Mouse (Mus musculus) midbrain, embryonic 11.5 days (tissue): Measurements from ENCODE around the gene Nedd9. TPM values are rescaled to one million over a fixed set of nuclear protein-coding genes. Genes with fewer than 3 reads are reported as not detected.

Source experiments
- ATAC-seq: fragments of 200-750 bp; cut with Nextera tagmentation; 2 replicates; pipeline ENCODE4 v1.8.0; 2017; ENCODE audit warnings: moderate TSS enrichment, moderate library complexity; ENCODE audit not compliant: low FRiP score
- DNase-seq: peaks from one replicate; pipeline ENCODE4 v3.0.0; 2015; ENCODE audit warnings: low spot score; ENCODE audit errors: missing footprints
- H3K27ac ChIP-seq: fragments of 300-500 bp; sonication (generic); 2 replicates; pipeline ENCODE4 v1.5.1; 2014; ENCODE audit warnings: low read depth, low read length
- H3K27me3 ChIP-seq: fragments of 300-500 bp; sonication (generic); 2 replicates; pipeline ENCODE4 v1.6.1; 2014; ENCODE audit warnings: mild to moderate bottlenecking, low read length, moderate library complexity, mixed read lengths; ENCODE audit not compliant: control insufficient read depth, insufficient read depth
- H3K36me3 ChIP-seq: fragments of 300-500 bp; sonication (generic); 2 replicates; pipeline ENCODE4 v1.6.1; 2014; ENCODE audit warnings: mild to moderate bottlenecking, low read length, moderate library complexity, mixed read lengths; ENCODE audit not compliant: control insufficient read depth, insufficient read depth
- H3K4me1 ChIP-seq: fragments of 300-500 bp; sonication (generic); 2 replicates; pipeline ENCODE4 v1.6.1; 2014; ENCODE audit warnings: low read length; ENCODE audit not compliant: control insufficient read depth, insufficient read depth
- H3K4me2 ChIP-seq: fragments of 300-500 bp; sonication (generic); 2 replicates; pipeline ENCODE4 v1.6.1; 2014; ENCODE audit warnings: mild to moderate bottlenecking, moderate library complexity
- H3K4me3 ChIP-seq: fragments of 300-500 bp; sonication (generic); 2 replicates; pipeline ENCODE4 v1.5.1; 2014; ENCODE audit warnings: low read depth, low read length
- H3K9ac ChIP-seq: fragments of 300-500 bp; sonication (generic); 2 replicates; pipeline ENCODE4 v1.6.1; 2014; ENCODE audit warnings: low read length
- H3K9me3 ChIP-seq: fragments of 300-500 bp; sonication (generic); 2 replicates; pipeline ENCODE4 v1.6.1; 2016; ENCODE audit warnings: low read length; ENCODE audit not compliant: control insufficient read depth
- WGBS: fragments of 180-500 bp; shearing (Covaris S2); extraction: QIAGEN DNeasy Blood & Tissue Kit; methylation state at CpG from one replicate; pipeline ENCODE4 v1.1.7; 2014; 5-methylcytosine and 5-hydroxymethylcytosine counted together
- polyA plus RNA-seq: library from polyadenylated mRNA; unstranded; fragments of >200 nt; fragmentation: Nextera tagmentation; extraction: Ambion mirVana; gene quantifications from 2 replicates; pipeline ENCODE4 v1.2.1, GENCODE M21; 2014

Nedd9 gene
- polyA plus RNA-seq, 1 experiment from 2014 or later: 18.5 TPM

- no peak overlapping the region for H3K4me2 ChIP-seq
- DNase-seq: no peak
- no peaks in the 10 kb centered on the region for H3K27me3 ChIP-seq
- H3K27ac ChIP-seq: no peak overlapping the region
- no peak overlapping the region for H3K4me3 ChIP-seq
- H3K9me3 ChIP-seq: no peaks in the 10 kb centered on the region
- WGBS: 88% methylated on average over 9 of the region's 9 CpGs
- no peaks in the 10 kb centered on the region for H3K36me3 ChIP-seq
- no peak for ATAC-seq
- H3K4me1 ChIP-seq: peaks cover 10% of the 10 kb centered on the region
- no peak overlapping the region for H3K9ac ChIP-seq
Observed at GRCm38 (mm10) chr13:41364273-41364672, 122.9 kb downstream of the Nedd9 start.

- no peak overlapping the region for H3K4me2 ChIP-seq
- H3K36me3 ChIP-seq: no peaks in the 10 kb centered on the region
- peaks cover 10% of the 10 kb centered on the region for H3K4me1 ChIP-seq
- no peaks in the 10 kb centered on the region for H3K9me3 ChIP-seq
- DNase-seq (no peak), ATAC-seq (no peak)
- WGBS: 78% methylated on average over 6 of the region's 6 CpGs
- H3K9ac ChIP-seq: no peak overlapping the region
- H3K27ac ChIP-seq: no peak overlapping the region
- H3K4me3 ChIP-seq: no peak overlapping the region
- no peaks in the 10 kb centered on the region for H3K27me3 ChIP-seq
Observed at GRCm38 (mm10) chr13:41362909-41363308, 124.3 kb downstream of the Nedd9 start.

- Histone ChIP-seq H3K4me1 (peaks cover 19% of the 10 kb centered on the region), H3K27me3 (no peaks in the 10 kb centered on the region), H3K9ac (no peak overlapping the region), H3K27ac (peak overlapping the region; percentile 30; the same call in 1 of the 2 replicates), H3K36me3 (no peaks in the 10 kb centered on the region), H3K4me2 (peak overlapping the region; percentile 73; the same call in 1 of the 2 replicates), H3K4me3 (no peak overlapping the region), H3K9me3 (no peaks in the 10 kb centered on the region)
- WGBS: 10% methylated on average over 8 of the region's 8 CpGs
- ATAC-seq (no peak), DNase-seq (peak; percentile 93)
Observed at GRCm38 (mm10) chr13:41360272-41360815, 126.8 kb downstream of the Nedd9 start.

DNA sequence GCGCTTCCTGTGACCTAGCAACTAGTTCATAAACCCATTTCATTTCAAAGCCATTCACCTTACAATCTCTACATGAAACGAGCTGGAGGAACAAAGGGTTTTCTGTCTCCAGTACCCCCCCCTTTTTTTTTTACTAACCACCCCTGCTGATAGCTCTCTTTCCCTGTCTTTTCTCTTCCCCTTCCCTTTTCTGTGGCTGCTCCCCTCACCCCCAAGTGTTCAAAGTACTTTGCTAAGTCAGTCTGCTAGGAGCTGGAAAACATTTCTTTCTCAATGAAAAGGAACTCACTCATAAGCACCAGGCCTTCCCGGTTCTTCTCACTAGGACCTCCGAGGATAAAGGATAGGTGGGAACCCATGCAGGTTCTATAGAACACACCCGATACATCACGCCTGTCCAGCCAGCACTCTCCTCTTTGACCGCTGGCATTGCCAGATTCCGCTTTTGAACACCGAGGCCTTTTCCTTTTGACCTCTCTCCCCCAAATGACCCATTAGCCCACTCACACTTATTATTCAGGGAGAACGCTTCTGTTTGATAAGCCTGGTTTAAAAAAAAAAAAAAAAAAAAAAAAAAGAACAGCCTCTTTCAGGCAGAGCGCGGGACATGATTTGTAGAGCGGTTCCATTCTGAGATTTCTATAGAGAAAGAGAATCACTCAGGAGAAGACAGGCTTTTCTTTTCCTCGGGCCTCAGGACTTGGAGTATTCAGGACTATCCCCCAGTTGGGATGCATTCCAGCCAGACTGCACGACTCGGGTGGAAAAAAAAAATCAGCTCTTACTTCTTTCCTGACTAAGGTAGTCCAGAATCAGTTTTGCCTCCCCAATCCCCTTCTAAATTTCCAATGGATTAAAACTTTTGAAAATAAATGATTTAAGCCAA is 127.6 kb downstream of the Nedd9 start:
- WGBS: under 1% methylated on average over 16 of the region's 16 CpGs
- Histone ChIP-seq H3K4me3 (peak overlapping the region; percentile 51), H3K27me3 (no peaks in the 10 kb centered on the region), H3K9me3 (no peaks in the 10 kb centered on the region), H3K27ac (peak overlapping the region; percentile 67), H3K9ac (peak overlapping the region; percentile 3; the same call in 1 of the 2 replicates), H3K4me2 (peak overlapping the region; percentile 73), H3K36me3 (no peaks in the 10 kb centered on the region), H3K4me1 (peaks cover 20% of the 10 kb centered on the region)
- ATAC-seq: peak; percentile 59
- DNase-seq: peak; percentile 97

- peaks cover 25% of the 10 kb centered on the region for H3K4me1 ChIP-seq
- peak overlapping the region; percentile 67 for H3K27ac ChIP-seq
- H3K9me3 ChIP-seq: no peaks in the 10 kb centered on the region
- peak overlapping the region; percentile 70 for H3K9ac ChIP-seq
- H3K27me3 ChIP-seq: no peaks in the 10 kb centered on the region
- peak overlapping the region; percentile 73 for H3K4me2 ChIP-seq
- under 1% methylated on average over 42 of the region's 42 CpGs for WGBS
- peak overlapping the region; percentile 51 for H3K4me3 ChIP-seq
- ATAC-seq: peak; percentile 99
- no peaks in the 10 kb centered on the region for H3K36me3 ChIP-seq
- DNase-seq: peak; percentile 97
Observed at GRCm38 (mm10) chr13:41358480-41359180, 128.5 kb downstream of the Nedd9 start.

DNA sequence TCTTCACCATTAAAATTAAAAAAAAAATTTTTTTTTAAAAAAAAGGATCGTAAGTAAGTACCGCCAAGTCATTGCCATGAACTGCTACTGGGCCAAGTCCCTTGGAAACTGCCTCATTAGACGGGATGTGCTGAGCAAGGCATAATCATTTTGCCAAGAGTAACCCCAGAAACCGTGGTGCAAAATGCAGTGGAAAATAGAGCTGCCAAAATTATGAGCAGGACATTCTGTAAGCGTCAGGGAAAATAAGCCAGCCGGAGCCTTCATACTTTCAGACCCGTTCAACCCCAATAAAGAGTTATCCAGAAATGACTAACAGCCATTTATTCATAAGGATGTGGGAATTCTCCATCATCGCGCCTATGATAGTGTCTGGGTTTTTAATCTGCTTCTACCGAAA is 129.2 kb downstream of the Nedd9 start:
- 17% methylated on average over 10 of the region's 10 CpGs for WGBS
- Histone ChIP-seq H3K4me3 (peak overlapping the region; percentile 51), H3K4me2 (peak overlapping the region; percentile 73), H3K27me3 (no peaks in the 10 kb centered on the region), H3K36me3 (no peaks in the 10 kb centered on the region), H3K4me1 (peaks cover 25% of the 10 kb centered on the region), H3K9ac (peak overlapping the region; percentile 70), H3K9me3 (no peaks in the 10 kb centered on the region), H3K27ac (no peak overlapping the region)
- DNase-seq (peak; percentile 93), ATAC-seq (no peak)

GRCm38 (mm10) chr13:41357586-41357985 is 129.6 kb downstream of the Nedd9 start:
- DNase-seq (no peak), ATAC-seq (no peak)
- no peaks in the 10 kb centered on the region for H3K9me3 ChIP-seq
- no peak overlapping the region for H3K27ac ChIP-seq
- 39% methylated on average over 3 of the region's 3 CpGs for WGBS
- peak overlapping the region; percentile 51 for H3K4me3 ChIP-seq
- H3K27me3 ChIP-seq: no peaks in the 10 kb centered on the region
- no peaks in the 10 kb centered on the region for H3K36me3 ChIP-seq
- H3K4me2 ChIP-seq: peak overlapping the region; percentile 73
- peaks cover 25% of the 10 kb centered on the region for H3K4me1 ChIP-seq
- H3K9ac ChIP-seq: no peak overlapping the region

DNA sequence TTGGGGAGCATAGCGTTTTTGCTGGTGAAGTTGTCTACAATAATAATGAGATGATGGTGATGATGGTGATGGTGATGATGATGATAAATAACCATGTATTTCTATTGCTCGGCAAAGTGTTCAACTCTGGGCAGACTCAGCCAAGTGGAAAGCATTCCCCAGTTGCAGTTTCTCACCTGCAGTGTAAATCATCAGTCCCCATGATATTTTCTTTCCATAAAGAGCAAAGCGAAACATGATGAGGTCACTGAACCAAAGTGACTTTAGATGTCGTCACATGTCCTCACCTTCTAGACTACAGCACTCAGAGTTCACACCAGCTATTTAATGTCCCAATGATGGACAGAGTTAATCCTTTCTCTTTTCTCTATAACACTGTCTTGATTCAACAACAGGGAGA is 130.0 kb downstream of the Nedd9 start:
- no peak for DNase-seq

More for the DNA sequence above, 130.0 kb downstream of the Nedd9 start:
- Histone ChIP-seq H3K4me2 (peak overlapping the region; percentile 73), H3K4me1 (peaks cover 29% of the 10 kb centered on the region), H3K9ac (no peak overlapping the region), H3K4me3 (peak overlapping the region; percentile 51), H3K27me3 (no peaks in the 10 kb centered on the region), H3K9me3 (no peaks in the 10 kb centered on the region), H3K27ac (no peak overlapping the region), H3K36me3 (no peaks in the 10 kb centered on the region)
- ATAC-seq: no peak
- 75% methylated on average over 4 of the region's 4 CpGs for WGBS
